Mouse (Mus musculus) MEL (cell line): ENCODE results near the gene Abcd4.

Experiments
- CTCF ChIP-seq, 3 experiments: IDR thresholded peaks in 2 of 3; conservative IDR thresholded peaks in 1 of 3; 2 replicates each; pipeline ENCODE4 v1.5.1; 2011 to 2012; ENCODE audit warnings: low read length in 3 of 3, low read depth in 2 of 3, mild to moderate bottlenecking in 2 of 3, improper control_type of control experiment in 1 of 3, inconsistent platforms in 1 of 3, mixed read lengths in 1 of 3, moderate library complexity in 1 of 3; ENCODE audit not compliant: control insufficient read depth in 1 of 3, insufficient read depth in 1 of 3, poor library complexity in 1 of 3, severe bottlenecking in 1 of 3
- EP300 ChIP-seq, 2 experiments: IDR thresholded peaks; 2 replicates each; pipeline ENCODE4 v1.6.1; 2011; ENCODE audit warnings: improper control_type of control experiment in 2 of 2, low read length in 2 of 2, low read depth in 1 of 2, mild to moderate bottlenecking in 1 of 2
- GABPA ChIP-seq: IDR thresholded peaks from 2 replicates; pipeline ENCODE4 v1.6.1; 2012; ENCODE audit warnings: low read depth, mild to moderate bottlenecking, inconsistent platforms, low read length, improper control_type of control experiment, moderate library complexity
- MYC ChIP-seq: IDR thresholded peaks from 2 replicates; pipeline ENCODE4 v1.6.1; 2011; ENCODE audit warnings: low read depth, mild to moderate bottlenecking, low read length, improper control_type of control experiment, moderate library complexity
- POLR2A ChIP-seq, 2 experiments: IDR thresholded peaks; 2 replicates each; pipeline ENCODE4 v1.6.1; 2011 to 2012; ENCODE audit warnings: low read length in 2 of 2, mild to moderate bottlenecking in 2 of 2, control low read depth in 1 of 2, improper control_type of control experiment in 1 of 2, low read depth in 1 of 2, moderate library complexity in 1 of 2; ENCODE audit not compliant: control insufficient read depth in 1 of 2, insufficient read depth in 1 of 2, poor library complexity in 1 of 2
- RAD21 ChIP-seq: IDR thresholded peaks from 2 replicates; pipeline ENCODE4 v1.6.1; 2011; ENCODE audit warnings: mild to moderate bottlenecking, low read depth, low read length, improper control_type of control experiment
- UBTF ChIP-seq: IDR thresholded peaks from 2 replicates; pipeline ENCODE4 v1.6.1; 2012; ENCODE audit warnings: low read depth, mild to moderate bottlenecking, inconsistent platforms, low read length, improper control_type of control experiment, moderate library complexity, borderline replicate concordance; ENCODE audit not compliant: insufficient read depth
- USF2 ChIP-seq, 2 experiments: IDR thresholded peaks; 2 replicates each; pipeline ENCODE4 v1.6.1; 2011 to 2012; ENCODE audit warnings: improper control_type of control experiment in 2 of 2, low read length in 2 of 2, borderline replicate concordance in 1 of 2, inconsistent platforms in 1 of 2, low read depth in 1 of 2, mild to moderate bottlenecking in 1 of 2; ENCODE audit not compliant: insufficient read depth in 1 of 2

DNA sequence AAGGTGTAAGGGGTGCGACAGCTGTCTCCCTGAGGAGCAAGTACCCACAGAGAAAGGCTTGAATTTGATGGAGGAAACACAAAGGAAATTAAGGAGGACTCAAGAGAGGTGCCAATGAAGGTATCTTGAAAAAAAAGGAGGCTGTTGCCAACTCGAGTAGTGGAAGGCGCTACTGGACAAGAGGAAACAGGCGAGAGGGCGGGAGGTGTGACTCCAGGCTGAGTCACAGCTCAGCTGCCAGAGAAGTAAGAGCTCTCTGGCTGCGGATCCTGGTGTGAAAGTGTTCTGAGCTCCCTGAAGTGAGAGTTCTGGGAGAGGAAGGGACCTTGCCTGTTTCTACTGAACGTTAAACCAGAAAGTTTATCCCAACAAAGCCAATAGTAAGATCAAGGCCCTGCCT, 2.7 kb downstream of the Abcd4 start:
- TF ChIP-seq CTCF (IDR thresholded peaks at IDR 0.05 in 2 of 3, conservative IDR thresholded peaks at IDR 0.05 in 1 of 3; ENCODE audit: control insufficient read depth in 1 of 3, insufficient read depth in 1 of 3, low read depth in 2 of 3, low read length in 3 of 3, poor library complexity in 1 of 3, severe bottlenecking in 1 of 3) (no peak), EP300 (IDR thresholded peaks at IDR 0.05; ENCODE audit: low read depth in 1 of 2, low read length in 2 of 2) (no peak), RAD21 (no peak), UBTF (no peak), POLR2A (IDR thresholded peaks at IDR 0.05; ENCODE audit: control insufficient read depth in 1 of 2, insufficient read depth in 1 of 2, low read depth in 1 of 2, low read length in 2 of 2, poor library complexity in 1 of 2) (no peak), GABPA (no peak), MYC (no peak), USF2 (IDR thresholded peaks at IDR 0.05; ENCODE audit: borderline replicate concordance in 1 of 2, insufficient read depth in 1 of 2, low read depth in 1 of 2, low read length in 2 of 2) (no peak)
